Mouse (Mus musculus) R1 (cell line): ENCODE results near the gene Rbks.

Experiments used
- DNase-seq: peaks from one replicate; pipeline ENCODE4 v3.0.0-alpha.2; 2018; ENCODE audit warnings: low read depth, low spot score

The Rbks gene

DNA sequence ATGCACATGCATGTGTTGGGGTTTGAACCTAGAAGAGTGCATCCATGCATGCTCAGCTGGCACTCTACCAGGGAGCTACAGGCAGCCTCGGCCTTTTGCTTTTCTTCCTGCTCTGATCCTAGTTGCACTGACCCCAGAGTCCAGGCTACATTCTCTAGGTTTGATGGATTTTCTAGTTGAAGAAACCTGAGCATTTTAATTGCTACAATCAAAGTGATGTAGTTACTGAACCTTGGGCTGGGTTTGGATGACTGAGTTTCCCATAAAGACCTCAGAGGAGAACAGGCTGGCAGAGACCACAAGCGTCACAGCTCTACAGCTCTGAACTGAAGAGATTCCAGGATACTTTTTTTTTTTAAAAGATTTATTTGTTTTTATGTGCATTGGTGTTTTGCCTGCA, 114.2 kb downstream of the Rbks start:
- DNase-seq, result no peak

DNA sequence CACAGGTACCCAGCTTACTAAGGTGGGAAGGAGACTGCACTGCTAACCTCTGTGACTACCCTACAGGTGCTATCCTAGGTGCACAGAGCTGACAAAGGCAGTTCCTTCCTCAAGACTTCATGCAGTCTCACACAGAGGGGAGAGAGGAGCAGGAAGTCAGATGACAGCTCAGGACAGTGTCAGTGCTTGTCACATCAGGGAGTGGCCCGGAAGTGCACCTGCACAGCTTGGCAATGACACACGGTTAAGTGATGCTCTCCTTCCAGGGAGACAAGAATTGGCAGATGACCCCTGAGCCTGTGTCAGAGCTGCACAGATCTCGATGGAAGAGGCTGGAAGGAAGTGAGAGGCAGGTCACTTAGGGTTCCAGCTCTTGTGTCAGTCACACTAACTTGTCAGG, 115.5 kb downstream of the Rbks start:
- DNase-seq, result no peak

DNA sequence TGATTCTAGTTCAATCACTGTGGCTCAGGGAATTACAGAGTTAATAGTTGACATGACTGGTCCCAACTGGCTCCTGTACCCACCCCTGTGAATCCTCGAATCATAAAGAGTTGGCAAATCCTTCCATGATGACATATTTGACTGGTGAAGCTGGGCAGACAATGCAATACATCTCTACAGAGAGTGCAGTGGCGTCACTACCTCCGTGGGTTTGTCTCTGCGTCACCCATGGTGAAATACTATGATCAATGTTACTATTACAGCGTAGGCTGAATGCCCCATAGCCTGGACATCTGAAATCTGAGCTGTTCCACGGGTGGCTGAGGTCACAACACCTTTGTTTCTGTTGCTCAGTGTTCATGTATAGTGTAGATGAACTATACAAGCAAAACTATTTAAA, 116.2 kb downstream of the Rbks start:
- DNase-seq, result no peak

GRCm38 (mm10) chr5:31576539-31576975, 120.9 kb downstream of the Rbks start:
- no peak for DNase-seq
